Mouse (Mus musculus): ENCODE results near the gene Galk1. TPM values are rescaled to one million over a fixed set of nuclear protein-coding genes. Genes with fewer than 3 reads are reported as not detected.

The Galk1 gene
- total and polyA plus RNA-seq, 2 experiments from 2014 or later: 44.0 to 47.7 TPM

DNA sequence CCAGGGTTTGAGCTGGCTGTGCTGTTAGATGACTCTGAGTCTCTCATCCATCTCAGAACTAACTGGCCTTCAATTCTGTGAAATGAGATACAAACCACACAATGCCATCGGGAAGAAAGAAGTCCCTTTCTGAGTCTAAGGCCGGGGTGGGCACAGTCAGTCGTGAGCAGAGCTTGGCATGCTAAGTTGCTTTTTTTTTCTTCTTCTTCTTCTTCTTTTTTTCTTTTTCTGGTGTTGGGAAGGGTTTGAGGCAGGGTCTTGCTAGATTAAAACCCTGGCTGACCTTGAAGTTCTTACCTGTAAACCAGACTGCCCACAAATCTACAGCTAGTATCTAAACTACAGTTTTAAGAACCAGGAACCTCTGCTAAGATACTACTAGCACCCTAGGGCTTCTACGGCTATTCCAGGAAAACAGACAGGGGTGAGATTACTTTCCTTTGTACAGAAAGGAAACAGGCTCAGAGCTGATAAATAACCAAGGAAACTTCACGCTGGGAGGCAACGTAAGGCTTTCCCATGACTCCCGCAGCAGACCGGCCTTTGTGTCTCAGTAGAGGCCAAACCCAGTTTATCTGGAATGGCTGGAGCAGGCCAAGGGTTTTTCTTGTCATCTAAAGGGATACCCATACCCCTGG lies 8.2 kb downstream of the Galk1 start:
- TF ChIP-seq CTCF (IDR thresholded peaks at IDR 0.05): no peak
- 26% methylated on average over 8 of the region's 8 CpGs for WGBS
- Histone ChIP-seq H3K9ac (replicated peaks; ENCODE audit: low read length, poor library complexity, severe bottlenecking) (peak overlapping the region; percentile 52; the same call in 1 of the 2 replicates), H3K9me3 (ENCODE audit: low read length) (no peaks in the 10 kb centered on the region), H3K4me3 (ENCODE audit: low read depth, low read length) (peak overlapping the region; percentile 34), H3K36me3 (ENCODE audit: insufficient read depth, low read length) (peaks cover 5% of the 10 kb centered on the region; the same call in 1 of the 2 replicates), H3K27ac (ENCODE audit: low read depth, low read length) (peak overlapping the region; percentile 55), H3K4me1 (ENCODE audit: insufficient read depth, low read length) (peaks cover 5% of the 10 kb centered on the region; the same call in 1 of the 2 replicates), H3K4me2 (ENCODE audit: low read depth, low read length, poor library complexity, severe bottlenecking) (peak overlapping the region; percentile 69), H3K27me3 (ENCODE audit: insufficient read depth, low read length) (no peaks in the 10 kb centered on the region)
- DNase-seq (ENCODE audit: low spot score) (no peak), ATAC-seq (ENCODE audit: low FRiP score) (no peak)

DNA sequence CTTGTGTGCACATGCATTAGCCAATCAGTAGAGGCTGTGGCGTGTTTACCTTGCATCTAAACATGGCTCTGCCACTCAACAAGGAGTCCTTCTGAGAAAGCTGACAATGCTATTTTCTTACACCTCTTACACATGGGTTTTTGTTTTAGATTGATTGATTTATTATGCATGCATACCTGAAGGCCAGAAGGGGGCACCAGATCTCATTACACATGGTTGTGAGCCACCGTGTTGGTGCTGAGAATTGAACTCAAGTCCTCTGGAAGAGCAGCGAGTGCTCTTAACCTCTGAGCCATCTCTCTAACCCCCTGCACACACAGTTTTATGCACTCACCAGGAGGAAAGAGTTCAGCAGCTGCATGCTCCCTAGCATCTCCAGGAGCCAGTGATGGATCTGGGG lies 9.6 kb downstream of the Galk1 start:
- no peaks in the 10 kb centered on the region for H3K9me3 ChIP-seq (ENCODE audit: low read length)
- no peak overlapping the region for H3K4me2 ChIP-seq (ENCODE audit: low read depth, low read length, poor library complexity, severe bottlenecking)
- TF ChIP-seq CTCF (IDR thresholded peaks at IDR 0.05): peak; percentile 25; the same call in 1 of the 2 replicates
- no peak overlapping the region for H3K9ac ChIP-seq (replicated peaks; ENCODE audit: low read length, poor library complexity, severe bottlenecking)
- H3K4me3 ChIP-seq (ENCODE audit: low read depth, low read length): no peak overlapping the region
- peaks cover 5% of the 10 kb centered on the region; the same call in 1 of the 2 replicates for H3K4me1 ChIP-seq (ENCODE audit: insufficient read depth, low read length)
- no peak overlapping the region for H3K27ac ChIP-seq (ENCODE audit: low read depth, low read length)
- H3K36me3 ChIP-seq (ENCODE audit: insufficient read depth, low read length): peaks cover 5% of the 10 kb centered on the region; the same call in 1 of the 2 replicates
- no peaks in the 10 kb centered on the region for H3K27me3 ChIP-seq (ENCODE audit: insufficient read depth, low read length)
- no peak for DNase-seq (ENCODE audit: low spot score)
- no peak for ATAC-seq (ENCODE audit: low FRiP score)
- 90% methylated on average over 3 of the region's 3 CpGs for WGBS

DNA sequence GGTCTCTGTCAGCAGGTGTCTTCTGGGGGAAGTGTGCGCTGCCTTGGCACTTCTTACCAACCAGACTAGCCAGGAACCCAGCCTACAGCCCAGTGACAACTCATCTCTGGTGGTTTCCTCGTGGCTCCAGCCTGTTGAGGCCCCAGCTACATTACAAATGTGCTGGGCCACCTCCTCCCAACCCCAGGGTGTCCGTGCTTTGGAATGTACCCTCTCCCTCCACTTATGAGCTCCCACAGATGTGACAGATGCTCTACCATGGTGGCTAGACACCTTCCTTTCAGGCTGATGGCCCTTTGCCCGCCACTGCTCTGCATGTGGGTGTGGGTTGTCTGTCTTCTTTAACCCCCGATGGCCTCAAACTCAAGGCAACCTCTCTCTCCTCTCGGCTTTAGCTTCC lies 10.8 kb downstream of the Galk1 start:
- WGBS: 75% methylated on average over 6 of the region's 6 CpGs
- ATAC-seq (ENCODE audit: low FRiP score): no peak

DNA sequence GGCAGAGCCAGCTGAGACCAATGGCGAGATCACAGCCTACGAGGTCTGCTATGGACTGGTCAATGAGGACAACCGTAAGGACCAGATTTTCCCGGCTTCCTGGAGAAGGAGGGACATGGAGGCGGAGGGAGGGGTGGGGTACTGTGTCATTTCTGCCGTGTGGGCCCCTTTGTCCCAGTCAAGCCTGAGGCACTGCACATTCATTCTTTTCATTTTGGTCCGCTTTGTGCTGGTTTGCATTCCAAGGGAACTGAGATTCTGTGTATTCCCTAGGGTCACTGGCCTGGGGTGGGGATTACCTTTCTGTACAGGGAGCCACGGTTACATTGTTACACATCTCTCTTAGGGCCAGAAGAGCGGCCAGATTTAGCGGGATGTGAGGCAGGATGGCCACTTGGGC lies 11.9 kb downstream of the Galk1 start:
- H3K27me3 ChIP-seq (ENCODE audit: insufficient read depth, low read length): no peaks in the 10 kb centered on the region
- TF ChIP-seq CTCF (IDR thresholded peaks at IDR 0.05): no peak
- H3K4me2 ChIP-seq (ENCODE audit: low read depth, low read length, poor library complexity, severe bottlenecking): no peak overlapping the region
- H3K4me1 ChIP-seq (ENCODE audit: insufficient read depth, low read length): peaks cover 5% of the 10 kb centered on the region; the same call in 1 of the 2 replicates
- no peaks in the 10 kb centered on the region for H3K36me3 ChIP-seq (ENCODE audit: insufficient read depth, low read length)
- no peak for DNase-seq (ENCODE audit: low spot score)
- H3K9me3 ChIP-seq (ENCODE audit: low read length): no peaks in the 10 kb centered on the region
- WGBS: 24% methylated on average over 10 of the region's 10 CpGs
- no peak for ATAC-seq (ENCODE audit: low FRiP score)
- H3K9ac ChIP-seq (replicated peaks; ENCODE audit: low read length, poor library complexity, severe bottlenecking): no peak overlapping the region
- H3K4me3 ChIP-seq (ENCODE audit: low read depth, low read length): no peak overlapping the region
- H3K27ac ChIP-seq (ENCODE audit: low read depth, low read length): no peak overlapping the region

More for the DNA sequence above, 10.8 kb downstream of the Galk1 start:
- H3K4me3 ChIP-seq (ENCODE audit: low read depth, low read length): no peak overlapping the region
- no peak overlapping the region for H3K9ac ChIP-seq (replicated peaks; ENCODE audit: low read length, poor library complexity, severe bottlenecking)
- H3K4me1 ChIP-seq (ENCODE audit: insufficient read depth, low read length): peaks cover 5% of the 10 kb centered on the region; the same call in 1 of the 2 replicates
- H3K9me3 ChIP-seq (ENCODE audit: low read length): no peaks in the 10 kb centered on the region
- no peak overlapping the region for H3K4me2 ChIP-seq (ENCODE audit: low read depth, low read length, poor library complexity, severe bottlenecking)
- H3K27ac ChIP-seq (ENCODE audit: low read depth, low read length): no peak overlapping the region
- no peak for TF ChIP-seq CTCF (IDR thresholded peaks at IDR 0.05)
- no peak for DNase-seq (ENCODE audit: low spot score)
- no peaks in the 10 kb centered on the region for H3K27me3 ChIP-seq (ENCODE audit: insufficient read depth, low read length)
- H3K36me3 ChIP-seq (ENCODE audit: insufficient read depth, low read length): no peaks in the 10 kb centered on the region

DNA sequence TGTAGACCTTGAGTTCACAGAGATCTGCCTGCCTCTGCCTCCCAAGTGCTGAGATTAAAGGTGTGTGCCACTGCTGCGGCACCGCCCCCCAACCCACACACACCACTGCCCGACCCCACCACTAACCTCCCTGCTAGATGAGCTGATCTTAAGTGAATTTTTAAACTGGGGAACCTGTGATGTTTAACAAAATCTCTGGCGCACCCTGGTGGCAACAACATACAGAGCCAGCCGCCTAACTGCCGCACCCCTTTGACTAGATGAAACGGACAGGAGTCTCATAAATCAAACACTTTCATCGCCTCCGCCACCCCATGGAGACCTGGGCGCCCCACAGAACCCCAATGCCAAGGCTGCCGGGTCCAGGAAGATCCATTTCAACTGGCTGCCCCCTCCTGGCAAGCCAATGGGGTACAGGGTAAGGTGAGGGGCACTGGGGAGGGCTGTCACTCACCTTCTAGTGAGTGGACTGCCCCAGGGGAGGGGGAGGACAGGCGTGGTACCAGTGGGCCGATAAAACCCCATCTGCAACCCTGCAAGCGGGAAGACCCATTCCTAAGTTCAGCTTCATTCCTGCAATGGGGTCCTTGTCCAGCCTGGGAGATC lies 12.9 kb downstream of the Galk1 start:
- Histone ChIP-seq H3K36me3 (ENCODE audit: insufficient read depth, low read length) (no peaks in the 10 kb centered on the region), H3K4me1 (ENCODE audit: insufficient read depth, low read length) (no peaks in the 10 kb centered on the region), H3K4me2 (ENCODE audit: low read depth, low read length, poor library complexity, severe bottlenecking) (0 out of 2 replicates have a peak overlapping the region, but pooled peaks have one; percentile 2), H3K4me3 (ENCODE audit: low read depth, low read length) (no peak overlapping the region), H3K27ac (ENCODE audit: low read depth, low read length) (no peak overlapping the region), H3K9me3 (ENCODE audit: low read length) (no peaks in the 10 kb centered on the region), H3K9ac (replicated peaks; ENCODE audit: low read length, poor library complexity, severe bottlenecking) (no peak overlapping the region), H3K27me3 (ENCODE audit: insufficient read depth, low read length) (no peaks in the 10 kb centered on the region)
- peak; percentile 77 for TF ChIP-seq CTCF (IDR thresholded peaks at IDR 0.05)
- WGBS: 15% methylated on average over 14 of the region's 14 CpGs
- ATAC-seq (ENCODE audit: low FRiP score): no peak
- peak; percentile 84 for DNase-seq (ENCODE audit: low spot score)

DNA sequence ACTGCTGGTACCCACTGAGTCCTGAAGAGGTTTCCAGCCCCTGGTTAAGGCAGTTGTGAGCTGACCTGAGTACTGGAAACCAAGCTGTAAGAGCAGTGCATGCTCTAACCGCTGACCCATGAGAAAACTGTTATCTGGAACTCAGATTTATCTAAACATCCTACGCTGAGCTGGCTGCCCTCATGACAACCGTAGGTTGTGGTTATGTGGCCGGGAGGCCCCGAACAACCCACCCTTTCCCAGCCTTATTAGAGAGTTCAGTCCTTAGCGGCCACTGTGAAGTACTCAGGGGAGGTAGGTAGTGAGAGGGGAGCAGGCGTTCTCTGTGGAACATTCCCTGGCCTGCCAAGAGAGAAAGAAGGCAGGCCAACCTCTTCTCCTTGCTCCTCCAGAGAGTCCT lies 13.5 kb downstream of the Galk1 start:
- WGBS: 88% methylated on average over 7 of the region's 7 CpGs
- TF ChIP-seq CTCF (IDR thresholded peaks at IDR 0.05): no peak
- H3K36me3 ChIP-seq (ENCODE audit: insufficient read depth, low read length): no peaks in the 10 kb centered on the region

More for the DNA sequence above, 13.5 kb downstream of the Galk1 start:
- no peak overlapping the region for H3K4me3 ChIP-seq (ENCODE audit: low read depth, low read length)
- H3K4me2 ChIP-seq (ENCODE audit: low read depth, low read length, poor library complexity, severe bottlenecking): no peak overlapping the region
- no peaks in the 10 kb centered on the region for H3K27me3 ChIP-seq (ENCODE audit: insufficient read depth, low read length)
- no peak for ATAC-seq (ENCODE audit: low FRiP score)
- no peaks in the 10 kb centered on the region for H3K4me1 ChIP-seq (ENCODE audit: insufficient read depth, low read length)
- no peak overlapping the region for H3K27ac ChIP-seq (ENCODE audit: low read depth, low read length)
- no peak for DNase-seq (ENCODE audit: low spot score)
- H3K9me3 ChIP-seq (ENCODE audit: low read length): no peaks in the 10 kb centered on the region
- H3K9ac ChIP-seq (replicated peaks; ENCODE audit: low read length, poor library complexity, severe bottlenecking): no peak overlapping the region
